Mouse (Mus musculus): ENCODE results near the gene Sh3pxd2b. TPM values are rescaled to one million over a fixed set of nuclear protein-coding genes. Genes with fewer than 3 reads are reported as not detected.

Sh3pxd2b gene
- polyA plus RNA-seq, 1 experiment, result 0.02 TPM

- Histone ChIP-seq H3K36me3 (ENCODE audit: control insufficient read depth) (no peaks in the 10 kb centered on the region; the same call in 1 of the 2 replicates), H3K9me3 (ENCODE audit: control insufficient read depth, low read length) (no peaks in the 10 kb centered on the region), H3K4me1 (ENCODE audit: control insufficient read depth) (no peaks in the 10 kb centered on the region), H3K27me3 (ENCODE audit: control insufficient read depth) (no peaks in the 10 kb centered on the region), H3K4me3 (replicated peaks) (no peak overlapping the region)
- TF ChIP-seq GATA1 (IDR thresholded peaks at IDR 0.05; ENCODE audit: low read length), result no peak
- TF ChIP-seq TAL1 (IDR thresholded peaks at IDR 0.05; ENCODE audit: low read length), result no peak
These were observed 79.9 kb downstream of the Sh3pxd2b start for GRCm38 (mm10) chr11:32427537-32427936.

- Histone ChIP-seq H3K9me3 (ENCODE audit: control insufficient read depth, low read length) (no peaks in the 10 kb centered on the region), H3K27me3 (ENCODE audit: control insufficient read depth) (no peaks in the 10 kb centered on the region), H3K4me1 (ENCODE audit: control insufficient read depth) (no peaks in the 10 kb centered on the region), H3K4me3 (replicated peaks) (no peak overlapping the region), H3K36me3 (ENCODE audit: control insufficient read depth) (no peaks in the 10 kb centered on the region)
- TF ChIP-seq GATA1 (IDR thresholded peaks at IDR 0.05; ENCODE audit: low read length), result no peak
- TF ChIP-seq TAL1 (IDR thresholded peaks at IDR 0.05; ENCODE audit: low read length), result no peak
These were observed 87.9 kb downstream of the Sh3pxd2b start for GRCm38 (mm10) chr11:32435410-32436060.

GRCm38 (mm10) chr11:32442576-32442975 lies 95.0 kb downstream of the Sh3pxd2b start:
- no peaks in the 10 kb centered on the region for H3K36me3 ChIP-seq (ENCODE audit: control insufficient read depth)
- H3K4me3 ChIP-seq (replicated peaks), result no peak overlapping the region
- H3K4me1 ChIP-seq (ENCODE audit: control insufficient read depth), result peaks cover 2% of the 10 kb centered on the region; the same call in 1 of the 2 replicates
- H3K9me3 ChIP-seq (ENCODE audit: control insufficient read depth, low read length), result no peaks in the 10 kb centered on the region
- H3K27me3 ChIP-seq (ENCODE audit: control insufficient read depth), result no peaks in the 10 kb centered on the region
- TF ChIP-seq TAL1 (IDR thresholded peaks at IDR 0.05; ENCODE audit: low read length), result no peak
- no peak for TF ChIP-seq GATA1 (IDR thresholded peaks at IDR 0.05; ENCODE audit: low read length)

DNA sequence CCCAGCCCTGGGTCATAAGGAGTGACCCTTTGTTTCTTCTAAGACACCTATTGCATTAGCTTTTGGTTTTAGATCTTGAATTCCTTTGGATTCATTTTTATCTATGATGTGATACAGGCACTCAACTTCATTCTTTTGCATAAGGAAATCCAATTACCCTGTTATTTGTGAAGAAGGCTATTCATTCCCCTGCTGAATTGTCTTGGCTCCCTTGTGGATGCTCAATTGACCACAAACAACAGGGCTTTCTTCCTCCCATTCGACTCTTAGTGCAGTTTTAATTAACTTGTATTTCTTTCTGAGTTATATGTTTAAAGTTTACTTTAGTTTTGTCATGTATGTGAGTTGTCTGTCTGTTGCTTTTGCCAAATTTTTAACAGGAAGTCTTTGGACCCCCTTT lies 96.6 kb downstream of the Sh3pxd2b start:
- no peak overlapping the region for H3K4me3 ChIP-seq (replicated peaks)
- TF ChIP-seq GATA1 (IDR thresholded peaks at IDR 0.05; ENCODE audit: low read length) (no peak), TAL1 (IDR thresholded peaks at IDR 0.05; ENCODE audit: low read length) (no peak)

DNA sequence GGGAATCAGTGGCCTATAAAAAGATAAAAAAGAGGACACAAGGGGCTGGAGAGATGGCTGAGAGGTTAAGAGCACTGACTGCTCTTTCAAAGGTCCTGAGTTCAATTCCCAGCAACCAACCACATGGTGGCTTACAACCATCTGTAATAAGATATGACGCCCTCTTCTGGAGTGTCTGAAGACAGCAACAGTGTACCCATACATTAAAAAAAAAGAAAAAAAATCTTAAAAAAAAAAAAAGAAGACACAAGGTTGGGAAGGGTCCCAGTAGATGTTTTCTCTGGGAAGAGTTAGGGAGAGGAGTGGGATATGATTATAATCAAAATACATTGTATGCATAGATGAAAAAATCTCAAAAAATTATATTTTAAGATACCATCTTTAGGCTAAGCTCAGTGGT lies 97.5 kb downstream of the Sh3pxd2b start:
- H3K4me1 ChIP-seq (ENCODE audit: control insufficient read depth), result peaks cover 2% of the 10 kb centered on the region; the same call in 1 of the 2 replicates
- no peak for TF ChIP-seq TAL1 (IDR thresholded peaks at IDR 0.05; ENCODE audit: low read length)
- TF ChIP-seq GATA1 (IDR thresholded peaks at IDR 0.05; ENCODE audit: low read length), result no peak
- no peaks in the 10 kb centered on the region for H3K9me3 ChIP-seq (ENCODE audit: control insufficient read depth, low read length)
- no peak overlapping the region for H3K4me3 ChIP-seq (replicated peaks)
- H3K36me3 ChIP-seq (ENCODE audit: control insufficient read depth), result no peaks in the 10 kb centered on the region
- no peaks in the 10 kb centered on the region for H3K27me3 ChIP-seq (ENCODE audit: control insufficient read depth)

More for the DNA sequence above, 96.6 kb downstream of the Sh3pxd2b start:
- H3K27me3 ChIP-seq (ENCODE audit: control insufficient read depth), result no peaks in the 10 kb centered on the region
- no peaks in the 10 kb centered on the region for H3K9me3 ChIP-seq (ENCODE audit: control insufficient read depth, low read length)
- peaks cover 2% of the 10 kb centered on the region; the same call in 1 of the 2 replicates for H3K4me1 ChIP-seq (ENCODE audit: control insufficient read depth)
- no peaks in the 10 kb centered on the region for H3K36me3 ChIP-seq (ENCODE audit: control insufficient read depth)

DNA sequence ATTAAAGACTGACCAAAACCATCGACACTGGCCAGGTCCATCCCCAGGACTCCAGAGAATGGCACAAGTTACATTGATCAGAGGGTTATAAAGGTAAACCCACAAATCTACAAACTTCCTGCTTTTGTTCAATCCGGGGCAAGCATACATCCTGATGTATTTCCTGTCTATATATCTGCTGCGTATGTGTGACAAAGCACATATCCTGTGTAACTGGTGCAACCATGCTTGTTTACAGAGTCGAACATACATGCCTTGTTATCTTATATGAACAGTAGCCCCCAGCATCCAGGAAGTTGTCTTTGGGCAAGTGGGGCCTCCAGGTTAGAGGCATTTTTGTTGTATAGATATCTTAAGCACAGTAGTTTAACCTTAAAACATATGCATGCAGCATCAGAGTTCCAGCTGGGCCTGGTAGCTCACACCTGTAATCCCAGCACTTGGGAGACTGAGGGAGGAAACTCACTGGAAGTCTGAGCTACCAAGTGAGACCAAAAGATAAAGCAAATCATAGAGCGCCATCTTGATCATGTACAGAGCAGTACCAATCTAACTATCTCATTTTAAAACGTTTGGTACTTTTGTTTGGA lies 98.1 kb downstream of the Sh3pxd2b start:
- H3K9me3 ChIP-seq (ENCODE audit: control insufficient read depth, low read length), result no peaks in the 10 kb centered on the region
- no peaks in the 10 kb centered on the region for H3K27me3 ChIP-seq (ENCODE audit: control insufficient read depth)
- H3K36me3 ChIP-seq (ENCODE audit: control insufficient read depth), result no peaks in the 10 kb centered on the region
- H3K4me3 ChIP-seq (replicated peaks), result no peak overlapping the region
- H3K4me1 ChIP-seq (ENCODE audit: control insufficient read depth), result peaks cover 2% of the 10 kb centered on the region; the same call in 1 of the 2 replicates
- TF ChIP-seq TAL1 (IDR thresholded peaks at IDR 0.05; ENCODE audit: low read length) (no peak), GATA1 (IDR thresholded peaks at IDR 0.05; ENCODE audit: low read length) (no peak)

- H3K27me3 ChIP-seq (ENCODE audit: control insufficient read depth), result peaks cover 18% of the 10 kb centered on the region
- peaks cover 13% of the 10 kb centered on the region for H3K4me1 ChIP-seq (ENCODE audit: control insufficient read depth)
- no peaks in the 10 kb centered on the region for H3K36me3 ChIP-seq (ENCODE audit: control insufficient read depth)
- no peak overlapping the region for H3K4me3 ChIP-seq (replicated peaks)
- TF ChIP-seq TAL1 (IDR thresholded peaks at IDR 0.05; ENCODE audit: low read length) (no peak), GATA1 (IDR thresholded peaks at IDR 0.05; ENCODE audit: low read length) (no peak)
- H3K9me3 ChIP-seq (ENCODE audit: control insufficient read depth, low read length), result no peaks in the 10 kb centered on the region
These were observed 102.6 kb downstream of the Sh3pxd2b start for GRCm38 (mm10) chr11:32450216-32450615.

GRCm38 (mm10) chr11:32451306-32451705 lies 103.7 kb downstream of the Sh3pxd2b start:
- TF ChIP-seq TAL1 (IDR thresholded peaks at IDR 0.05; ENCODE audit: low read length), result no peak
- no peak for TF ChIP-seq GATA1 (IDR thresholded peaks at IDR 0.05; ENCODE audit: low read length)
- H3K4me3 ChIP-seq (replicated peaks), result no peak overlapping the region
- no peaks in the 10 kb centered on the region for H3K9me3 ChIP-seq (ENCODE audit: control insufficient read depth, low read length)
- H3K4me1 ChIP-seq (ENCODE audit: control insufficient read depth), result peaks cover 23% of the 10 kb centered on the region
- H3K27me3 ChIP-seq (ENCODE audit: control insufficient read depth), result peaks cover 29% of the 10 kb centered on the region
- H3K36me3 ChIP-seq (ENCODE audit: control insufficient read depth), result no peaks in the 10 kb centered on the region

- no peak for TF ChIP-seq GATA1 (IDR thresholded peaks at IDR 0.05; ENCODE audit: low read length)
- TF ChIP-seq TAL1 (IDR thresholded peaks at IDR 0.05; ENCODE audit: low read length), result no peak
- Histone ChIP-seq H3K36me3 (ENCODE audit: control insufficient read depth) (no peaks in the 10 kb centered on the region), H3K4me3 (replicated peaks) (no peak overlapping the region), H3K4me1 (ENCODE audit: control insufficient read depth) (peaks cover 23% of the 10 kb centered on the region), H3K27me3 (ENCODE audit: control insufficient read depth) (peaks cover 39% of the 10 kb centered on the region), H3K9me3 (ENCODE audit: control insufficient read depth, low read length) (no peaks in the 10 kb centered on the region)
These were observed 105.1 kb downstream of the Sh3pxd2b start for GRCm38 (mm10) chr11:32452745-32453144.

Measured in erythroblast, embryonic 14.5 days (primary cell).